In genomic region chr7:28985207-28985606, GRCm38 (mm10) we compare ENCODE assay signal across 19 mouse cellular contexts.
"Had no signal": no experiment of that assay in that cellular context is flagged by ENCODE, and none has a peak within 500 bp of the region (broad histone marks: within the 10 kb centered on the region; RNA-seq: fewer than 3 reads in every experiment).

No protein-coding gene starts in this region.

- H3K27me3 ChIP-seq: limb, embryonic 12.5 days; limb, embryonic 15.5 days; liver, embryonic 12.5 days; liver, embryonic 15.5 days; midbrain, embryonic 13.5 days; neural tube, embryonic 13.5 days had no signal

- ATAC-seq: liver, embryonic 12.5 days; midbrain, embryonic 13.5 days; midbrain, embryonic 16.5 days had no signal

- H3K9me3 ChIP-seq: limb, embryonic 12.5 days; limb, embryonic 15.5 days; liver, embryonic 12.5 days; liver, embryonic 15.5 days; midbrain, embryonic 13.5 days; neural tube, embryonic 13.5 days had no signal

- H3K27ac ChIP-seq: limb, embryonic 12.5 days; limb, embryonic 15.5 days; liver, embryonic 12.5 days; liver, embryonic 15.5 days; midbrain, embryonic 13.5 days; neural tube, embryonic 13.5 days had no signal

- H3K9ac ChIP-seq: limb, embryonic 12.5 days; limb, embryonic 15.5 days; liver, embryonic 12.5 days; liver, embryonic 15.5 days; midbrain, embryonic 13.5 days; neural tube, embryonic 13.5 days had no signal

- DNase-seq: kidney, adult 18-20 months; kidney, adult 9 months; kidney, postnatal 14 days; kidney, postnatal 4 days; left cerebral cortex, postnatal 4 days; lung, adult 2 months; lung, postnatal 14 days; lung, postnatal 4 days; retina, postnatal 1 day; thymus, adult 18-20 months; thymus, postnatal 36 days had no signal

- H3K36me3 ChIP-seq: limb, embryonic 15.5 days; midbrain, embryonic 13.5 days; neural tube, embryonic 13.5 days had no signal

- H3K4me2 ChIP-seq: limb, embryonic 12.5 days; limb, embryonic 15.5 days; liver, embryonic 12.5 days; liver, embryonic 15.5 days; midbrain, embryonic 13.5 days; neural tube, embryonic 13.5 days had no signal

- H3K4me3 ChIP-seq: limb, embryonic 12.5 days; limb, embryonic 15.5 days; liver, embryonic 12.5 days; liver, embryonic 15.5 days; midbrain, embryonic 13.5 days; myocyte; neural tube, embryonic 13.5 days had no signal
